In genomic region chr1:143879622-143880021, GRCm38 (mm10) we compare ENCODE assay signal across 13 mouse cellular contexts.
"Had no signal": no experiment of that assay in that cellular context is flagged by ENCODE, and none has a peak within 500 bp of the region (broad histone marks: within the 10 kb centered on the region; RNA-seq: fewer than 3 reads in every experiment).

No protein-coding gene starts in this region.

- H3K9ac ChIP-seq: kidney, embryonic 15.5 days; limb, embryonic 12.5 days; lung, embryonic 15.5 days; midbrain, embryonic 13.5 days had no signal

- H3K4me1 ChIP-seq: kidney, embryonic 15.5 days; limb, embryonic 12.5 days had no signal

- DNase-seq: kidney, adult 2 months; kidney, postnatal 14 days; layer of hippocampus, postnatal 36 days; lung, postnatal 14 days; right cerebral cortex, adult 18-20 months; right cerebral cortex, postnatal 25 days; thymus, postnatal 4 days had no signal

- H3K27ac ChIP-seq: kidney, embryonic 15.5 days; limb, embryonic 12.5 days; lung, embryonic 15.5 days; macrophage; midbrain, embryonic 13.5 days had no signal

- H3K9me3 ChIP-seq: kidney, embryonic 15.5 days; limb, embryonic 12.5 days; lung, embryonic 15.5 days; midbrain, embryonic 13.5 days had no signal

- H3K36me3 ChIP-seq: kidney, embryonic 15.5 days; limb, embryonic 12.5 days; lung, embryonic 15.5 days; midbrain, embryonic 13.5 days had no signal

- ATAC-seq: intestine, embryonic 16.5 days; midbrain, embryonic 13.5 days had no signal

- H3K4me2 ChIP-seq: kidney, embryonic 15.5 days; limb, embryonic 12.5 days; lung, embryonic 15.5 days; midbrain, embryonic 13.5 days had no signal

- H3K4me3 ChIP-seq: kidney, embryonic 15.5 days; limb, embryonic 12.5 days; lung, embryonic 15.5 days; midbrain, embryonic 13.5 days had no signal

- H3K27me3 ChIP-seq: kidney, embryonic 15.5 days; limb, embryonic 12.5 days; lung, embryonic 15.5 days; midbrain, embryonic 13.5 days had no signal
